Mouse (Mus musculus): ENCODE results near the gene Stra6l. TPM values are rescaled to one million over a fixed set of nuclear protein-coding genes. Genes with fewer than 3 reads are reported as not detected.

Gene Stra6l
- not detected for total RNA-seq (2021)
- long read RNA-seq, experiment 1: 0 reads
- long read RNA-seq, experiment 2: 0 reads

DNA sequence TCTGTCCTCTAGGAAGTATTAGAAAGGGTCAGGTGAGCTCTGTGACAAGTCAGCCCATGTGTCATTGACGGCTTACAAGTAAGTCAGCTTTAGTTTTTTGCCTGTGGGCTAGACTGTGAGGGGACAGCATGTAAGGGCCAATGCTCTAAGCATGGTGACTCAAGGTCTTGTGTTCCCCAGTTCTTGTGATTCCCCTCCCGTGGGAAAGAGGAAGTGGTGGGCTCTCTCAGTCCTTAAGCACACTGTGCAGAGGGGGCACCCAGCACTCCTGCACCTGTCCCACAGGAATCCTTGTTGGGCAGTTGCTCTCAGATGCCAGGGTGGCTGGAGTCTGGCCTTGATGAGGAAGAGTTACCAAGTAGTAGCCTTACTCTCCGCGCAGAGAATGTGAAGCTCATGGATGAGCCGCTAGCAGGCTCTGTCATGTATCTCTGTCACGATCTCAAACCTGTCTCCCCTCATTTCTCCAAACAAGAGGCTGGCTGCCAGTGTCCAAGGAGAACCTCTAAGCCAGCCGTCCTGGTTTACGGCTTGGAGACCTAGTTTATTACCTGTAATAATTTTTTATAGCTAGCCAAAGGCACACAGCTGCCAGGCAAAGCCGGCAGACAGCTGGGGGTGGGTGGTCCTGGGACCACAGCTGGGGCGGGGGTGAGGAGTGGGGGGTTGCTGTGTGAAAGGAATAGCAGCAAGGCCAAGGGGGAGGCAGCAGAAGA, at the start of gene Stra6l:
Stra6l (plus strand) TSS at position 556 of the 716 bp plus-strand sequence.
- DNase-seq (ENCODE audit: low spot score): no peak

DNA sequence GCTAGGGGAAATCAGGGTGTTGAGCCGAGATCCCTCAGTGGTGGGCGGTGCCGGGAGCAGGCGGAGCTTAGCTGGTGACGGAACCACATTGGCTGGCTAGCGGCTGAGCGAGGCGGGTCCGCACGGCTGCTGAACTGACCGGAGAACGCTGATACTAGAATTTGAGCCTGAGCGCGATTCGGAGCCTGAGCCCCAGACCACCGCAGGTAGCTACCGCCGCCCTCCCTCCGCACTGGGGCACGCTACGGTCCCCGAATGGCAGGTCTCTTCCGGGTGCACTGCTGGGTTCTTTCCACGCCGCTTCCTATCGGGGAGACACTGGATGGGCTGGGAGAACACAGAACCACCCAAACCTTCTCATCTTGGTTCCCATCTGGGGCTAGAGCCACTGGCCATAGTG, 49.5 kb upstream of the Stra6l start, which contains the start of gene Aldh1b1:
Aldh1b1 (plus strand) TSS at position 59 of the 400 bp plus-strand sequence.
- DNase-seq (ENCODE audit: low spot score): peak; percentile 48

DNA sequence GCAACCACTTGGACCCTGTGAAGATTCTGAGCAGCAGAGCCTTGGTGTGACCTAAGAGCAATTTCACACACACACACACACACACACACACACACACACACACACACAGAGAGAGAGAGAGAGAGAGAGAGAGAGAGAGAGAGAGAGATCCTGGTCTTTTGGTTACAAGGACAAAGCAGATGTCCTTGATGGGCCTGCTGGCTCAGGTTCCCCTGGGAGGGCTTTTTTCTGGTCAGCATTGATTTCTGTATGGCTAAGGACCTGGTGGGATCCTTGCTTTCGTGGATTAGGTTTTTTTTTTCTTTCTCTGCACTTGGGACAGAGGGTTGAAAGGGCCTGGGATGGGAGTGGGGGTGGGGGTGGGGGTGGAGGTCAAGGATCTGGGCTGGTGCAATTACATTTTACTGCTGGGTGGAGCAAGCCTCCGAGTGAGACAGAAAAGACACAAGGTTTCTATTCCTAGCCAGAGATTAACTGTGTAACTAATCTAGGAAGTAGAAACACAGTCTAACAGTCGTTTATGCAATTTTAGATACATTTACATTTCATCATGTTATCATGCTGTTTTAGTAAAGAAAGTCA, 48.4 kb upstream of the Stra6l start:
- no peak for DNase-seq (ENCODE audit: low spot score)

DNA sequence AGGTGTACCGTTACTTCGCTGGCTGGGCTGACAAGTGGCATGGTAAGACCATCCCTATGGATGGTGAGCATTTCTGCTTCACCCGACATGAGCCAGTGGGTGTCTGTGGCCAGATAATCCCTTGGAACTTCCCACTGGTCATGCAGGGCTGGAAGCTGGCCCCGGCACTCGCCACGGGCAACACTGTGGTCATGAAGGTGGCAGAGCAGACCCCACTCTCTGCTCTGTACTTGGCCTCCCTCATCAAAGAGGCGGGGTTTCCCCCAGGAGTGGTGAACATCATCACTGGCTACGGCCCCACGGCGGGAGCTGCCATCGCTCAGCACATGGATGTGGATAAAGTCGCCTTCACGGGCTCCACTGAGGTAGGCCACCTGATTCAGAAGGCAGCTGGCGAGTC, 45.6 kb upstream of the Stra6l start:
- DNase-seq (ENCODE audit: low spot score): no peak

DNA sequence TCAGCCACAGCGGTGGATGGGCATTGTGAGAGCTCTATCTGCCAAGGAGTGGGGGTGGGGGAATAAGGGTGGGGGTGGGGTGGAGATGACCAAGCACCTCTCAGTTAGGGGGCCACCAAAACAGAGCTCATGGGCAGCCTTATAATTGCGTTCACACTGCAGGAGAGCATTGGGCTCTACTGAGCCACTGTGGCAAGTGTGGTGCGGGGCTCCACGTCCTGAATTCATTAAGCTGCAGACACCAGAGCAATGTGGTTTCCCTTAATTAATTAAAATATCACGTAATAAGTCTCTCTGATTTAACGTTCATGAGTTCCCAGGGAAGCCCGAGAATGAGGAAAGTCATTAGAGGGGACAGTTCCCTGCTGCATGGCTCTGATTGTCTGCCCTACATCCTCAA, 40.4 kb upstream of the Stra6l start:
- no peak for DNase-seq (ENCODE audit: low spot score)

DNA sequence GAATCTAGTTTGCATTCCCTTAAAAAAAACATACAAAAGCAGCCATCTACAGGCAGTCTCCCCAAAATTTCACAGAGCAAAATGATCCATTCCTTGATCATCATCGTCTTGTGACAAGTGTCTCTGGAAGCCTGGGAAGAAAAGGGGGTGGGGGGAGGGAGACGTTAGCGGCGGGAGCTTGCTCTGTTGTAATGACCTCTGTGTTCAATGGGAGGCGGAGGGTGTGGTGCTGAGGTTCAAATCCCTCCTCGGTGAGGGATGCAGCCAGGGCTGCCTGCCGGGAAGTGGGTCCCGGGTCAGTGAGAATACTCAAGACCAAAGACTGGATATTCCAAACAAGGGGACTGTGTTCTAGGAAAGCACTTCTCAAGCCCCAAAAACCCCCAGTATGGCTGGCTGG, 37.2 kb upstream of the Stra6l start:
- no peak for DNase-seq (ENCODE audit: low spot score)

DNA sequence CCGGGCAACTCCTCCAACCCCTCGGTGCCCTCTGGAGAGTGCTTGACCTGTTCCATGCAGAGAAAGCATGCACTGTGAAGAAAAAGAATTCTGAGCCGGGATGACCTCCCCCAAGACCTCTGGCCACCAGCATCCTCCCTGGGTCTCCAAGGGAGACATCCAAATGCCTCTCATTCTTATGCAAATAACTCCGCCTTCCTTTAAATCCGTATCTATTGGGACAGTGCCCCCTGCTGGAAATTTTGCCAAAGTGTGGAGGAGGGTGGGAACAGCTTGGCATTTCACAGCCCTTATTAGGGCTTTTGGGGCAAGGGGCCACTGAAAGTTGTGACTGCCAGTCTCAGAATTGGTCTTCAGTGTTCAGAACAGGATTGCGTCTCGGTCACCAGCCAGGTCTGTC, 32.9 kb upstream of the Stra6l start:
- peak; percentile 3 for DNase-seq (ENCODE audit: low spot score)

DNA sequence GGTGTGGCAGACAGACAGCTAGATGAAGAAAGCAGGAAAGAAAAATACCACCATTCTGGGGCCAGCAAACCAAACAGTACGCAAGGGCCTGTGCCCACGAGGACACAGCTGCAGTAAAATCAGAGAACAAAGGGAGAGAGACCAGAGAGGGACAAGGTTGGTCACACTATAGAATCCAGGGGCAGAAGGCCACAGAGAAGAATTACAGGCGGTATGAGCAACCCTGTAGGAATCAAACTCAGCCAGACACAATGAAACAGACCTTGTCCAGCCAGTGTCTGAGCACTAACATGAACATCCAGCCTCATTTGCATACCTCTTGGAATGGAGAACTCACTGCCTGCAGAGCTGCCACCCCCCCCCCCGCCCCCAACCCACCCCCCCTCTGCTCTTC, 29.7 kb upstream of the Stra6l start:
- DNase-seq (ENCODE audit: low spot score): no peak

DNA sequence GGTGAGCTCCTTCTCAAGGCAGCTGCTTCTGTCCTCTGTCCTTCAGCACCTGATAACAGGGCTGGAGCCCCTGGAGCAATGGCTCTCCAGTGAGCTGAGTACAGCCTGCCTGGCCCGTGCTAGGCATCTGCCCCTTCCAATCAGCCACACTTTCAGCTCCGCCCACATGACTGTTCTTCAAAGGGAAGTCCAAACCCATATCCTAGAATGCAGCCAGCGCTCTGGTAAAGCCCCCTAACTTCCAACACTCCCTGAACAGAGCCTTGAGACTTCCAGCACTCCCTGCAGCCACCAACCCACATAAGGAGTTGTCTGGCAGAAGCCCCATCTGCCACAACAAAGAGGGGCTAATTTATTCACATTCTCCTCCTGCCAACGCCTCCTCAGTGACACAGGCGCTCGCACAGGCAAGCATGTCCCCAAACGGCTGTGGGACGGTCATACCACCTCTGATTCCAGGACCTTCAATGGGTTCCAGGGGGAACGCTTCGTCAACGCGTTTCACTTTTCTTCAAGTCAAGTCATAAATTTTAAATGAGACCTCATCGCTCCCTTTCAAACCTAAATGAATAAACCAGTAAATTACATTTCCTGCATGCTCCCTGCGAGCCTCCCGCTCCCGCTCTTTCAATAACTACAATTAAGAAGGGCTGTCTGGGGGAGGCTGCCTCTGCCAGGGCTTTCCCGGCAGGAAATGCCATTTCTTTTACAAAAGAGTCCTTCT, 29.1 kb upstream of the Stra6l start:
- no peak for DNase-seq (ENCODE audit: low spot score)

DNA sequence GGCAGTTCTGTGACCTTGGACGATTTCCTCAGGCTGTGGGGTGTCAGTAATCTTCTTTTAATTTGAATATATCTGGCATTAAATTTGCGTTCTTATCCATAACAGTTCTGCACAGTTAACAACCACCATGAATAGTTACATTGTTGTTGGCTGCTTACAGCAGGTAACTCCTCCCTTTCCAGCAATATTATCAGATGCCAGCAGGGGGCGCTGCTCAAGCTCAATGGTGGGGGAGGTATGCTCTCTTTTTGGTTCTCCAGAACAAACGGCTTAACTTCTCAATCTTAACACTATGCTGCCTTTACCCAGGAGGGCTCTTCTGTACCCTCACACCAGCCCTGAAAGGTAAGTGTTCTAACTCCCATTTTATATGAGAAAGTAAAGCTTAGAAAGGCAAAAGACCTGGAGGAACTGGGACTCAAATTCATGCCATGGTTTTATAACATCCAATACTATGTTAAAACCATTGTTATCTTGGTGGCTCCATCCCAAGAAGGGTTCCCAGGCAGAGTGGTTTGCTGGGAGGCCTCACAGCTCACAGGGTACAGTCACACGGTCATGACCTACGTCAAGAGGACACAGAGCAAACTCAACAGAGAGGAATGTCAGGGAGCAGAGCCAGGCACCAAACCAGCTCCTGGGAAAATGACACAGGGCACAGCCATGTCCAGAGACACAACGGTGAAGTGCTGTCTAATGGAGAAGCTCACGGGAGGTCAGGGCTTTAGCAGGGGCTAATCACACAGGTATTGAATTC, 28.2 kb upstream of the Stra6l start:
- DNase-seq (ENCODE audit: low spot score): peak; percentile 56

DNA sequence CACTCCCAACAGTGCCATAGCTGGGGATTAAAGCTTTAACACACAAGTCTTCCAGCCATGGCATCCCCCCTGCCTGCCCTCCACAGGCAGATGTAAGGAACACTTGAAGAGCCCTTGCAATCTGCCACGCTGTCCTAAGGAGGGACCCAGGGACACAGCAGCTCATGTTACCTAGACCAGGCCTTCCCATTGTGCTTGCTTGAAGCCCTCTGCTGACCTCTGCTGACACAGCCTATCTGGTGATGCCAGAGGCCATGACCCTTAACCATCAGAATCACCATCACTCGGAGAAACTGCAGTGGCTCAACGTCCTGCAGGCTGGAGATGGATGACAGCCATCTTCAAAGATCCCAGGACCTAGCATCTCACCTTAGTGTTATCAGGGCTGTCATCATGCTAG, 26.5 kb upstream of the Stra6l start:
- no peak for DNase-seq (ENCODE audit: low spot score)

DNA sequence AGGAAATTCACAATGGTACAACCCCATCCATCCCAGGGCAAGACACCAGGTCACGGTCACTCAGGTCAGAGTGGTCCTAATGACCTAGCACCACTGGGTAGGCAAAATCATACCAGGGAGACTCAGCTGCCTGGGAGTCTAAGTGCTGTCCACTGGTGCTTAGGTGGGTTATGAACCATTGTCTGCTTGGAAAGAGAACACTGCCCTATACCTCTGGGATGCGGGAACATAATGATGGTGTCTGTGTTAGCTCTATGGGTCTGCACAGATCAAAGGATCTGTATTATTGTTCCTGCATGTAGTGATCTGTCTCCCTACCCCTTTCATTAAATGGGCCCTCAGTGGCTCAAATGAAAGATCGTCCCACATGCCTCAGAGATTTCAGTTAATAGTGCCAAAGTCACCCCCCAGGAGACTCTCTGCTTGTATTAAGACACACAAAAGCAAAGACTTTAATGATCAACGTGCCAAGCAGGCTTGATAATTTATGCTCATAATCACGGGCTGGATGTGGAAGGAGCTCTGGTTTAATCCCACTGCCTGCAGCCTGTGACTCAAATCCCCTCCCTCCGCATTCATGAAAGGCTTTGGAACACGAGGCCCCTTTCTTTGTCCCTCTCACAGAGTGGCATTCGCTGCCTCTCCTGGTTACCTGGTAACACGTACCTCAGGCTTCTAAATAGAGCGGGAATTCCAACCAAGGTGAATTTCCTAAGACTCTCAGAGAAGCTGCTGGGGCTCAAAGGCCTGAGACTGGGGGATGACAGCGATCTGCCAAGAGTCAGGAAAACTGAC, 25.5 kb upstream of the Stra6l start:
- DNase-seq (ENCODE audit: low spot score): no peak

DNA sequence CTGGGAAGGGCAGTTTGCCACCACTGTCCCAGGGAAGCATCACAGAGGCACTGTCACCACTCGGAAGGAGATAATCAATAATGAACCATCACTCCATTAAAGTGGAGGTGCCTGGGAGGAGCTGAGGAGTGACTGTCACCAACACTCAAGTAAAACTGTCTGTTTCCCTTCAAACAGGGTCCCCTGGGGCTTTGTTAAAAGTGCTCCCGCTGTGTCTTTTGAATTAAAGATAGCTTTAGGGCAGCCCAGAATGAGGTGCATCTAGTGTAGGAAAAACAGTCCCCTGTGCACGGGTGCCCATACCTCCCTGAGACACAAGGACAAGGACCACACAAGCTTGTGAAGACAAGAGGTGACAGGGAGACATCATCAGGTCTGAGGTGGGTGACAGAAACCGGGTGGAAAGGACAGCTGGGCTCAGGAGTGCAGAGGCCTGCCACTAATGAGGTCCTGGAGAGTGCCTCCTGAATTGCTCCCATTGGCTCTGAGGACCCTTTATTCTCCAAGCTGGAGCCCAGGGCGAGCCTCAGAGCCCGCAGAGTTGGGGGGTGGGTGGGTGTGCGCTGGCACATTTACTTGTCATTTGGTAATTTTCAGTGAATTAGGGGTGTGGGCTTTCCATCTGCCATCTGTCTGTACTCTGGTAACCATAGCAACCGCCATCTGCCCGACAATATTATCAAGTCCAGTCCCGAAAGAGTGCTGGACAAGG, 24.3 kb upstream of the Stra6l start:
- no peak for DNase-seq (ENCODE audit: low spot score)

DNA sequence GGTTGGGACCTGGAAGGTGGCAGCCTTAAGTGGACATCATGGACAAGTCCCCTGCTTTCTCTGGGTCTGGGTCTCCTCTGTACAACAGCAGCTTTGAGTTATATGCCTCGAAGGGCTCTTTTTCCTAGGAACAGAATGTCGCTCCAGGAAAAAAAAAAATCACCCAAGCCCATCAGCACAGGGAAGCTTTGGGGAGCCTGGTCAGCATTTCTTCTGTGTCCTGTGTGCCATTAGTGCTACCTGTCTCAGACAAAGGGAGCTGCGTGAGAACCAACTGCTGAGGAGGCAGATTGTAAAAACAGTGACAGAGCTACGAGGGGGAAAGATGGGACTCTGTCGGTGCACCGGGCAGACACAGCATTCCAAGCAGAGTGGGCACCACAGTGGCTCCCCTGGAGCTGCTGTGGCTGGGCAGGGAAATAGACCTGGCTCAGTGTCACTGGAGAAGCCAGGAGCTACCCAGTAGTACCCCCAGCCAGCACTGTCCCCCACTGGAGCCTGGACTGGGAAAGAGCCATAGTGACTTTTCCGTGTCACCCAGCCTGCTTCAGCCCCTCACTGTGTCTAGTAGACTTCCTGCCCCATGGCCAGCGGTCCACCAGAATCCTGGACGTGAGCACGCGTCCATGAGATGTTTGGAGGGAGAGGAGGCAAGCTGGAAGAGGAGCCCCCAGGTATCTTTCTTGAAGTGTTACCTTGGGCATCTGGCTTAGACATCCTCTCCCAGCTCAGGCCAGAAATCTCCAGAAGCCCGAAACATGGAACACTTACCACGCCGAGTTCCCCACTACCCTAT, 23.5 kb upstream of the Stra6l start:
- no peak for DNase-seq (ENCODE audit: low spot score)

DNA sequence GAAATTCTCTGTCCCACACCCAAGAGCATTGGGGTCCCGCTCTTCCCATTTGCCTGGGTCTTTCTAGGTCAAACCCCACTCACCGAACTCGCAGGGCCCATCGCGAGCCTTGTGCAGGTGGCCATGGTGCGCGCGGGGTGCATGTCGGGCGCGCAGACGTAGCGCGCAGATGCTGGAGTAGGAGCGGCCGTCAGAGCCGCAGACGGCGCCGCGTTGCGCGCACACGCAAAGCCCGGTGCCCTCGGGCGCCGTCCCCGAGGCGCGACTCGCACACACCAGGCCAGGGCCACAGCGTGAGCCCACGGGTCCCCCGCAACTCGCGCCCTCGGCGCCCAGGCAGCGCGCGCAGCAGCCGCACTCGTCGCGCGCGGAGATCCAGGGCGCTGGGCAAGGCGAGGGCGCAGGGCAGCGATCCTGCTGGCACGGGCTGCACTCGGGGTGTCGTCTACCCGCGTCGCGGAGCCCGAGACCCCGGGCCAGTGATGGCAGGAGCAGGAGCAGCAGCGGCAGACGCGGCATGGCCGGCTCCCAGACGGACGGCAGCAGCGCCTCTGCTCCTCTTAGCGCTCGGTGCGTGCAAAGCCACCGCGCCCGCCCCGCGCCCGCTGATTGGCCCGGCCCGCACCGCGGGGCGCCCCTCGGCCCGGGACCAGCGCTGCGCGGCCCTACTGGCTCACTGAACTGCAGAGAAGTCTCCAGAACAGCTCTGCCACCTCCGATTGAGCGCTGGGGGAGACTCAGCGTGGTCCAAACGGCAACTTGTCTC, 22.0 kb upstream of the Stra6l start, which contains the start of gene Igfbpl1:
Igfbpl1 (minus strand) TSS at position 649 of the 766 bp plus-strand sequence.
- no peak for DNase-seq (ENCODE audit: low spot score)

DNA sequence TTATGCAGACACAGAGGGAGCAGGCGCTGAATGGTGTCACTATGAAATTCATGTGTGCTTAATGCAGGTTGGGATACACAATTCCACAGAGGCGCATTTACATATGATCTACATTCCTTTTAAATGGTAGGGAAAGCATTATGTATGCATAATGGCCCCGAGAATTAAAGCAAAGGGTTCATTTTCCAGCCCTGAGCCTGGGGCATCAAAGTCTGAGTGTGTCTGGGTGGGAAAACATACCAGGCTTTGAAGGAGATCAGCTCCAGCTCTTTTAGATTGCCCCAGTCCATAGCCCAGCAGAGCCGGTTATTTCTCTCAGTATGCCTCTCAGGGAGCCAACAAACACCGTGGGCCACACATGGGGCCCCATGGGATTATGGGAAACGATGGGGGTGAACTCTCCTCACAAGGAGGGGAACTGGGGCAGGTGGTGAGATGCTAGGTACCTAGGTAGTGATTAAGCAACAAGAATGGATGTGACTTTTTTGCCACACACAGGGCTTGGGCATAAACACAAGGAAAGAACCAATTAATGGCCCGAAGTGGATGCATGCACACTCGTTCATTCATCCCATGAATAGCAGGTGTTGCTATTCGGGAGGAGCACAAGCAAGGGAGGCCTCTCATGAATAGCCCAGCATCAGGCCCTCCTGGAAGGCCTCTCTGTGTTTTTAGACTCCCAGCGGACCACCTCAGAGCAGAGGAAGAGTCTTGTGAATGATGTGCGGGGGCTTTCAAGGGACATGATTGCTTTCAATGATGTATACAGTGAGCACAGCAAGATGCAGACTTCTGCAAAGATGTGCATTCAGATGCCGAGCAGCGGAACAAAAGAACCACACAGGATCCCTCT, 18.3 kb upstream of the Stra6l start:
- no peak for DNase-seq (ENCODE audit: low spot score)

DNA sequence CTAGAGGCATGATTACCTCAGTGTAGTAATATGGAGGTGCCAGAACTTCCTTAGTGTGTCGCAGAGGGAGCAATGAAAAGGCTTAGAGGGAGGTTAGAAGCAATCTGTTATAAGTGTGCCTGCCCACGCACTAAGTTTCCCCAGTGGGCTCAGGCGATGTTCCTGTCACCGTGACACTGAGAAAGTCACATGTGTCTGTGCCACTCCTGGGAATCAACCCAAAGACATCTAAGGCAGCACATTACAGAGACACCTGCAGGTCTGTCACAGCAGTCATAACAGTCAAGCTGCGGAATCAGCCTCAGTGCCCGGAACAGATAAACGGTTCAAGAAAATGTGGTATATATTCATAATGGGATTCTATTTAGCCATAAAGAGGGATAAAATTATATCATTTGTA, 16.5 kb upstream of the Stra6l start:
- no peak for DNase-seq (ENCODE audit: low spot score)

DNA sequence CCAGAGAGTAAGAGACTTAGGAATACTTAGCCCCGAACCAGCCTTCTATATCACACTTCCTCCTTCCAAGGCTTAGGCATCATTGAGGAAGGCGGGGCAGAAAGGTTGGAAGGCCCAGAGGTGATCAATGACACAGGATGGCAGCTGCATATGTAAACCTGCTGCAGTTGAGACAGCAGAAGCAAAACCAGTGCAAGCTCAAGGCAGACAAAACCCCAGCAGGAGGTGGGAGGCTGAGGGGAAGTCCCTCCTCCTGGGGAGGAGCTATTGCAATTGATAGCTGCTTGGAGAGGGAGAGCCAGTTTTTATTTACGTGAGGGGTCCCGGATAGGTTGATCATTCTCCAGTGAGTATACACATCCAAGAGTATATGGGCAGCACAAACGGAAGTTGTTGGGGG, 15.0 kb upstream of the Stra6l start:
- no peak for DNase-seq (ENCODE audit: low spot score)

Data from gastrocnemius, adult 18-20 months (tissue).